Mouse (Mus musculus): Measurements from ENCODE around the gene Efcc1.

GRCm38 (mm10) chr6:87730141-87730540 is 528 bp upstream of the Efcc1 start:
- no peak for TF ChIP-seq CTCF (IDR thresholded peaks at IDR 0.05; ENCODE audit: low read depth)
- no peak for TF ChIP-seq EP300 (IDR thresholded peaks at IDR 0.05; ENCODE audit: low read depth)
